Mouse (Mus musculus) lung, adult 2 months (tissue): ENCODE measurements around the gene Zfp692. TPM values are rescaled to one million over a fixed set of nuclear protein-coding genes. Genes with fewer than 3 reads are reported as not detected.

ENCODE experiments used
- DNase-seq: peaks from one replicate; pipeline ENCODE4 v3.0.0; 2022
- H3K4me1 ChIP-seq: fragments of 200-500 bp; 2 replicates; pipeline ENCODE4 v1.6.1; 2011; ENCODE audit warnings: low read length; ENCODE audit not compliant: control insufficient read depth, insufficient read depth
- H3K4me3 ChIP-seq: fragments of 200-500 bp; replicated peaks from 2 replicates; pipeline ENCODE3; 2011; ENCODE audit warnings: low read depth, mild to moderate bottlenecking, control low read depth, low read length; ENCODE audit errors: extremely low read depth
- CTCF ChIP-seq: fragments of 200-500 bp; IDR thresholded peaks from 2 replicates; pipeline ENCODE4 v1.5.1; 2011; ENCODE audit warnings: mild to moderate bottlenecking, low read length, control low read depth; ENCODE audit not compliant: insufficient read depth
- POLR2A ChIP-seq: fragments of 200-500 bp; IDR thresholded peaks from 2 replicates; pipeline ENCODE4 v1.6.1; 2011; ENCODE audit warnings: low read depth, mild to moderate bottlenecking, control low read depth, low read length, borderline replicate concordance; ENCODE audit errors: extremely low read depth
- WGBS: fragments of 180-500 bp; shearing (Covaris S2); methylation state at CpG from one replicate; pipeline ENCODE4 v1.1.7; 2018; 5-methylcytosine and 5-hydroxymethylcytosine counted together
- polyA plus RNA-seq: library from polyadenylated mRNA; depleted of rRNA; stranded (reverse); fragments of >200 nt; gene quantifications from 2 replicates; pipeline ENCODE4 v1.2.3, GENCODE M21; 2012

The Zfp692 gene
- polyA plus RNA-seq, 1 experiment, result 24.1 TPM

DNA sequence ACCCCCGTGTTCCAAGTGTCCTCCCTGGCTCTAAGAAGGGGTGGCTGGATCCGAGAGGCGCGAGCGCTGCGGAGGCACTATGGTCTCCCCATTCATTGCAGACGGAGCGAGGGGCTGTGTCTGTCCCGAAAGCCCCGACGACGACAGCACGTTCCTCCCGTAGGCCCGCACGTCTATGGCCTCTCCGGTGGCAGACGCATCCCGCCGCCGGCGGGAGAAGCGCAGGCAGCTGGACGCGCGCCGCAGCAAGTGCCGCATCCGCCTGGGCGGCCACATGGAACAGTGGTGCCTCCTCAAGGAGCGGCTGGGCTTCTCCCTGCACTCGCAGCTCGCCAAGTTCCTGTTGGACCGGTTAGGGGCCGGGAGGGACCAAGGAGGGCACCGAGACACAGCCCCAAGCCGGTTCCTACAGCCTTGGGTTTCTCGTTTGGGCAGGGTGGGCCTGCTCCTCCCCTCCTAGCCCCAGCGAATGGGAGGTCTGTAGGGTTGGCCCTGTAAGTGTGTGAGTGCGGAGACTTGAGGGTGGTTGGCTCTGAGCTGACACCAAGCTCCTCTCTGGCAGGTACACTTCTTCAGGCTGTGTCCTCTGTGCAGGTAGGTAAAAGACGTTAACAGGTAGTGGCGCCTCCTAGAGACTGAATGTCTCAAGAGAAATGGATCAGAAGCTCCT, 677 bp downstream of the Zfp692 start:
- WGBS, result 1% methylated on average over 42 of the region's 42 CpGs

DNA sequence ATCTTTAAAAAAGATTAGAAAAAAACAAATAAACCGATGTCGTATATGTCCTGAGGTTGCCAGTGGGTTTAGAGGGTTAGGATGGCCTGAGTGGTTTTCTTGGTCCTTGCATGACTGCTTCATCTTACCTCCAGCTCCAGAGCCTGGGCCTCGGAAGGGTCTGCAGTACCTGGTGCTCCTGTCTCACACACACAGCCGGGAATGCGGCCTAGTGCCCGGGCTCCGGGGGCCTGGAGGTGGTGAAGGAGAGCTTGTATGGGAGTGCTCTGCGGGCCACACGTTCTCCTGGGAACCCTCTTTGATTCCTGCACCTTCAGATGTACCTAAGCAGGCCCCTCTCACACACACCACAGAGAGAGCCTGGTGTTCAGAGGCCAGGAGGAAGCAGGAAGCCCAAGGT, 1.8 kb downstream of the Zfp692 start:
- no peak for DNase-seq
- H3K4me3 ChIP-seq, result no peak overlapping the region
- H3K4me1 ChIP-seq, result peaks cover 3% of the 10 kb centered on the region; the same call in 1 of the 2 replicates
- WGBS, result 95% methylated on average over 9 of the region's 9 CpGs
- TF ChIP-seq POLR2A (no peak), CTCF (no peak)

More for the DNA sequence above, 677 bp downstream of the Zfp692 start:
- H3K4me1 ChIP-seq, result peaks cover 3% of the 10 kb centered on the region; the same call in 1 of the 2 replicates
- peak; percentile 72 for DNase-seq
- H3K4me3 ChIP-seq, result peak overlapping the region; percentile 57
- TF ChIP-seq POLR2A (0 out of 2 replicates have a peak, but pooled peaks have one; percentile 6), CTCF (no peak)

DNA sequence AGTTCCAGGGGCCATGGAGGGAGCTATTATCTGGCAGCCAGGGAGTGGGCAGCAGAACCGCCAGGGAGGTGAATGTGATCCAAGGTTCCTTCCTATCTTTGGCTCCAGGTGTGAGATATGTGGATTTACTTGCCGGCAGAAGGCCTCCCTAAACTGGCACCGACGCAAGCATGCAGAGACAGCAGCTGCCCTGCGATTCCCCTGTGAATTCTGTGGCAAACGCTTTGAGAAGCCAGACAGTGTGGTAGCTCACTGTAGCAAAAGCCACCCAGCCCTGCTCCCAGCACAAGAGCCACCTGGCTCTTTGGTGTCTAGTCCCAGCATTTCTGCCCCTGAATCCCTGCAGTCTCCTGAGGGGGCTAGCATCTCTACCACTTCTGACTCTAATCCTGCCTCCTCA, 7.2 kb downstream of the Zfp692 start:
- no peak for TF ChIP-seq CTCF
- no peak for TF ChIP-seq POLR2A
- no peaks in the 10 kb centered on the region for H3K4me1 ChIP-seq
- 86% methylated on average over 6 of the region's 6 CpGs for WGBS
- no peak for DNase-seq
- H3K4me3 ChIP-seq, result no peak overlapping the region

DNA sequence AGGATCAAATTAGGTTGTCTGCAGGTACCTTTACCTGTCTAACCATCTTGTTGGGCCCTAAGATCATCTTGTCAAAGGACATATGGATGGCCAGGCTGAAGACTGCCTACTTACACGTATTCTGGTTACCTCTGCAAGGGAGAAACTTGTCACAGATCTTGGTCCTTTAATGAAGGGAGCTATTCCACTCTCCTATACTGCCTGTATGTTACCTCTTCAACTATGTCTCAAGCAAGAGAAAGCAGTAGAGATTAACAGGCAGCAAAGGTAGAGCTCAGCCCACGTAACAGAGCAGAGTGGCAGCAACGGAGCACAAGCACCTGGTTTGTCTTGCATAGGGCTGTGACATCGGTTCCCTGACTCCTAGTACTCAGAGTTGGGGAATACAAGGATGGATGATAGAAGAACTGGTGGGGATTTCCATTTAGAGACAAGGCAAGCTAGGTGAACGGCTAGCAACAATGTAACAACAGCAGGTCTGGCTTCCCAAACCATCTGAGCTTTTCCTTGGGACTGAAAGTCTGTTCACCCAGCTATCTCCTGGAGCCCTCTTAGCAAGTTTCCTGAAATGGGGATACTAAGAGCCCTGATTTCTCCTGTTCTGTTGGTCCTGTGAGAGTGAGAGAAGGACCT, 8.8 kb downstream of the Zfp692 start:
- Histone ChIP-seq H3K4me1 (no peaks in the 10 kb centered on the region), H3K4me3 (no peak overlapping the region)
- DNase-seq, result no peak
- TF ChIP-seq CTCF (no peak), POLR2A (no peak)
- WGBS, result 94% methylated on average over 5 of the region's 5 CpGs

DNA sequence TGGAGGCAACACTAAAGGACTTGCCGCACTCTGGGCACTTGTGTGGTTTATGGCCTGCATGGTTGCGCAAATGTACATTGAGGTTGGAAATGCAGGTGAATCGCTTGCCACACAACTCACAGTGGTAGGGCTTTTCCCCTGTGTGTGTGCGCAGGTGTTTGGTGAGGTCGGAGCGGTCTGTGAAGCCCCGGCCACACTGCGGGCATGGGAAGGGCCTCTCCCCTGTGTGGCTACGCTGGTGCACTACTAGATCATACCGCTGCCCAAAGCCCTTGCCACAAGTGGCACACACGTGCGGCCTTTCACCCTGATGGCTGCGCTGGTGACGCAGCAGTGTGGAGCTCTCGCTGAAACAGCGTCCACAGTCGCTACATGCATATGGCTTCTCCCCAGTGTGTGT, 9.5 kb downstream of the Zfp692 start:
- no peak for DNase-seq
- Histone ChIP-seq H3K4me1 (no peaks in the 10 kb centered on the region), H3K4me3 (no peak overlapping the region)
- WGBS, result 82% methylated on average over 17 of the region's 17 CpGs
- no peak for TF ChIP-seq CTCF
- TF ChIP-seq POLR2A, result peak; percentile 28; the same call in 1 of the 2 replicates

DNA sequence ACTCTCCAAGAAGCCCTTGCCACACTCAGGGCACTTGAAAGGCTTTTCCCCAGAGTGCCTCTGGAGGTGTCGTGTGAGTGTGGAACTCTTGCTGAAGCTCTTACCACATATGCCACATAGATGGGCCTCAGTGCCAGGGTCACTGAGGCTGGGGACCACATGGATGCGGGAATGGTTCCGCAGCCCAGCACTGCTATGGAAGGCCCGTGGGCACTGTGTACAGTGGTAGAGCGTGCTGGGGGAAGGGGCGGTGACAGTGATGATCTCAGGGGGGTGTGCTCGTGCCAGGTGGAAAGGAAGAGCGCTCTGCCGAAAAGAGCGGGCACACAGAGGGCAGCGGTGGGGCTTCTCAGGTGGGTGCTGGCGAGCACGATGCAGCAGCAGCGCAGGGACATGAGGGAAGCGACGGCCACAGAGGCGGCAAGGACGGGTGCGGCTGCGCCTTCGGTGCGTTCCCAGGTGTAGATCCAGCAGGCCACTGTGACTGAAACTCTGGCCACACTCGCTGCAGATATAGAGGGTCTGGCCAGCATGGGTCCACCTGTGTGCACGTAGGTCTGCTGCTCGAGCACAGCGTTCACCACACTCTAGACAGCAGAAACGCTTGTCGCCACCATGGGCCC, 10.0 kb downstream of the Zfp692 start:
- TF ChIP-seq POLR2A (peak; percentile 20; the same call in 1 of the 2 replicates), CTCF (no peak)
- Histone ChIP-seq H3K4me3 (no peak overlapping the region), H3K4me1 (no peaks in the 10 kb centered on the region)
- DNase-seq, result no peak
- WGBS, result 77% methylated on average over 28 of the region's 28 CpGs

DNA sequence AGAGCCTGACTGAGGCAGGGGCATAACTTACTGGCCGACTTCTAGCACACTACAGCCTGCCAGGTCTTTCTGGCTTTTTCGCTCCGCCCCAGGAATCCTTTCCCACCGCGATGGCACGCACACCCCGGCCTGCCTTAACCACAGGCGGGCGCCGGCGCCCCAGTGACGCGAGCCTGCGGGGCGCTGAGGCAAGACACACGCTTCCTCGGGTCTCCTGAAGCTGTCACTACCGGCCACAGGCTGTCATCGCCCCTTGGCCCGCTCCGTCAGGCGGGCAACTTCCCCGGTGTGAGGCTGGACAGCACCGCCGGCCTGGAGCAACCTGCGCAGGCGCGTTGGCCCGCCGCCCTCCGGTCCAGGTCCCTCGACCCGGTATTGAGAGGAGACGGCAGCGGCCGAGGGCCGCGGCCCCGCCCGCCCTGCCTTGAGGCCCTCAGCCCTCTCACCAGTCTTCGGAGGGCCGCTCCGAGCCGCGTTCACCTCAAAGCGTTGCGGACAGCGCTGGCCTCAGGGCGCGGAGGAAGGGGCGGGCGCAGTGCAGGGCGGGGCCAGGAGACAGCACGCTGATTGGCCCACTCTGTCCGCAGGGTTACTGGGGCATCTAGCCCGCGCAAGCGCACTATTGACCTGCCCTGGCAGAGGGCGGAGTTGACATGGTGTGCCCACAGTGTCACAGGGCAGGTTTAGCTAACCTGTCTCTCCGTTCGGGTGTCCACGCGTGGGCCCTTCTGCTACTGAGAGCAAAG, 16.1 kb downstream of the Zfp692 start:
- WGBS, result under 1% methylated on average over 62 of the region's 63 CpGs
- peak; percentile 97 for DNase-seq
- H3K4me3 ChIP-seq, result peak overlapping the region; percentile 79
- peaks cover 5% of the 10 kb centered on the region; the same call in 1 of the 2 replicates for H3K4me1 ChIP-seq
- TF ChIP-seq POLR2A, result peak; percentile 94
- TF ChIP-seq CTCF, result no peak

DNA sequence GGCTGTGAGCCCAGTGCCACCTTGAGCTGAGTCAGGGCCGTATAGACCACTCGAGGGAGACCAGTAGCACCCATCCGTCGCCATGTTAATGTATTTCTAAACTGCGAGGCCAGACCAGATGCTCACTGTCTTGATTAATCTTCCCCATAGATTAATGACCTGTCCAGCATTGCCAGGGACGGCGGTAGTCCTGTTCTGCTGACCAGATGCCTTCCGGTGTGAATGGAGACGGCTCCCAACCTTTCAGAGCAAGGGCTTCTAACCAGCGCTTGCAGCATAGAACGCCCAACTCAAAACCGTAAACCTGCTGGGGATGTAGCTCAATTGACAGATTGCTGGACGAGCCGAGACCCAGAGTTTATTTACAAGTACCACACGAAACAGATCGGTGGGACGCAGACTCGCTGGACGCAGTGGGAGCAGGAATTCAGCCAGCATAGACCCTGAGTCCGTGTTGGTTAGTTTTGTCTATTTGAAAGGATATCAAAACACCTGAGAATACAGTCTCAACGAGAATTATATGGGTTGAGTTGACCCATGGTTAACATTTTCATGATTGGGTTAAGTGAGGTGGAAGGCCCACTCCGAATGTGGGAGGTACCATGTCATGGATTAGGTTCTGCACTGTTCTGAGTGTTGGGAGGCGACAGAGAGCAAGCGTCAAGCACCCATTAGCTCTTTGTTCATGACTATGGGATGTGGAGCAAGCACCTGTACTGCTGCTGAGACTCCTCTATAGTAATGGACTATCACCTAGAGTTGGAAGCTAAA, 16.9 kb downstream of the Zfp692 start:
- TF ChIP-seq POLR2A (no peak), CTCF (no peak)
- Histone ChIP-seq H3K4me1 (peaks cover 5% of the 10 kb centered on the region; the same call in 1 of the 2 replicates), H3K4me3 (peak overlapping the region; percentile 73)
- 7% methylated on average over 24 of the region's 24 CpGs for WGBS
- no peak for DNase-seq
